Mouse (Mus musculus) gastrocnemius, adult 18-20 months (tissue): Measurements from ENCODE around the gene Ddx46. TPM values are rescaled to one million over a fixed set of nuclear protein-coding genes. Genes with fewer than 3 reads are reported as not detected.

Experiments used
- DNase-seq: peaks from one replicate; pipeline ENCODE4 v3.0.0; 2021; ENCODE audit warnings: low spot score
- total RNA-seq, 2 experiments: library from RNA; stranded (reverse); gene quantifications; 2 replicates each; pipeline ENCODE4 v1.2.3; 2021

Gene Ddx46
- total RNA-seq, 2 experiments from 2014 or later = 23.1 to 23.7 TPM

- DNase-seq = no peak
Measured at GRCm38 (mm10) chr13:55721516-55721915, 86.7 kb downstream of the Ddx46 start.

- DNase-seq = no peak
Measured at GRCm38 (mm10) chr13:55721995-55722394, 87.2 kb downstream of the Ddx46 start.

- DNase-seq = no peak
Measured at GRCm38 (mm10) chr13:55726598-55727119, 91.8 kb downstream of the Ddx46 start.

GRCm38 (mm10) chr13:55727120-55727838 is 92.5 kb downstream of the Ddx46 start, which contains the start of gene Pcbd2:
Gene Pcbd2 (plus strand): TSS chr13:55727368.
- peak; percentile 82 for DNase-seq

GRCm38 (mm10) chr13:55727839-55728238 is 93.0 kb downstream of the Ddx46 start:
- peak; percentile 70 for DNase-seq

- DNase-seq = no peak
Measured at GRCm38 (mm10) chr13:55730716-55731115, 95.9 kb downstream of the Ddx46 start.

Other genes starting within 250 kb of the Ddx46 start
- gene Slc34a1, start 236.8 kb upstream of the Ddx46 start, total RNA-seq = under 1 TPM in 1 of 2 experiments, not detected in 1; 0.66 TPM
- not detected for gene Pfn3, start 219.8 kb upstream of the Ddx46 start, total RNA-seq
- under 1 TPM in 1 of 2 experiments, not detected in 1; 0.12 TPM for gene F12, start 208.2 kb upstream of the Ddx46 start, total RNA-seq
- gene Grk6, start 190.0 kb upstream of the Ddx46 start, total RNA-seq = 10 to 100 TPM in 1 of 2 experiments, 1 to 10 TPM in 1; 8.6 to 10.4 TPM
- gene Prr7, start 170.8 kb upstream of the Ddx46 start, total RNA-seq = under 1 TPM in 1 of 2 experiments, not detected in 1; 0.21 TPM
- gene Dbn1, start 146.9 kb upstream of the Ddx46 start, total RNA-seq = 1 to 10 TPM; 4.0 to 6.2 TPM
- 100 to 1,000 TPM; 450 to 533 TPM for gene Pdlim7, start 121.4 kb upstream of the Ddx46 start, total RNA-seq
- 1 to 10 TPM in 1 of 2 experiments, under 1 TPM in 1; 0.93 to 1.0 TPM for gene Dok3, start 105.7 kb upstream of the Ddx46 start, total RNA-seq
- gene Ddx41, start 98.4 kb upstream of the Ddx46 start, total RNA-seq = 10 to 100 TPM in 1 of 2 experiments, 1 to 10 TPM in 1; 9.1 to 12.0 TPM
- 10 to 100 TPM in 1 of 2 experiments, 1 to 10 TPM in 1; 9.6 to 10.1 TPM for gene Fam193b, start 63.9 kb upstream of the Ddx46 start, total RNA-seq
- gene Tmed9, start 61.3 kb upstream of the Ddx46 start, total RNA-seq = 10 to 100 TPM; 46.0 to 59.5 TPM
- gene B4galt7, start 35.1 kb upstream of the Ddx46 start, total RNA-seq = 1 to 10 TPM; 4.7 to 6.8 TPM
- gene Caml, start 12.0 kb upstream of the Ddx46 start, total RNA-seq = 1 to 10 TPM; 8.1 to 9.2 TPM
- gene B230219D22Rik, start 58.1 kb downstream of the Ddx46 start, total RNA-seq = 10 to 100 TPM; 28.7 to 32.0 TPM
- 10 to 100 TPM; 31.6 to 32.9 TPM for gene Txndc15, start 79.6 kb downstream of the Ddx46 start, total RNA-seq
- 10 to 100 TPM; 20.7 to 21.5 TPM for gene Pcbd2, start 92.3 kb downstream of the Ddx46 start, total RNA-seq
- gene Catsper3, start 149.5 kb downstream of the Ddx46 start, total RNA-seq = under 1 TPM in 1 of 2 experiments, not detected in 1; 0.34 TPM
- gene Pitx1, start 201.2 kb downstream of the Ddx46 start, total RNA-seq = under 1 TPM; 0.21 TPM